Mouse (Mus musculus): Measurements from ENCODE around the gene Gm42742. TPM values are rescaled to one million over a fixed set of nuclear protein-coding genes. Genes with fewer than 3 reads are reported as not detected.

Gene Gm42742
- polyA plus RNA-seq, 1 experiment from 2014 or later, result 66.2 TPM

DNA sequence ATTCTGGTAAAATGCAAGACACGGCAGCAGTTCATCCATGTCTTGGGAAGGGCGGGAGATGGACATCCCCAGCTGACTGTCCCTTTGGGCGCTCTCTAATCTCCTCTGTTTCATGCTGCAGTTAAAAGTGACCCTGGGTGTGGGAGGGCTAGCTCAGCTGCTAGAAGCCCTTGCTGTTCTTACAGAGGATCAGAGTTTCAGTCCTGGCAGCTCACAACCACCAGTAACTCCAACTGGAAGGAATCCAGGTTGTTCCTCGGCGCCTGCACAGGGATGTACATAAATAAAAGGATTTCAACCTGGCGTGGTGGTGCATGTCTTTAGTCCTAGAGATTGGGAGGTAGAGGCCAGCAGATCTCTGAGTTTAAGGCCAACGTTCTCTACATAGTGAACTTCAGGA, 37.8 kb downstream of the Gm42742 start:
- 84% methylated on average over 7 of the region's 7 CpGs for WGBS
- no peaks in the 10 kb centered on the region for H3K9me3 ChIP-seq
- no peak overlapping the region for H3K27ac ChIP-seq
- H3K9ac ChIP-seq, result no peak overlapping the region
- no peak overlapping the region for H3K4me3 ChIP-seq
- no peak overlapping the region for H3K4me2 ChIP-seq (replicated peaks)
- no peaks in the 10 kb centered on the region for H3K27me3 ChIP-seq (replicated peaks)
- H3K4me1 ChIP-seq, result no peaks in the 10 kb centered on the region
- no peak for ATAC-seq (ENCODE audit: low FRiP score, low read depth)
- H3K36me3 ChIP-seq, result peaks cover 31% of the 10 kb centered on the region

DNA sequence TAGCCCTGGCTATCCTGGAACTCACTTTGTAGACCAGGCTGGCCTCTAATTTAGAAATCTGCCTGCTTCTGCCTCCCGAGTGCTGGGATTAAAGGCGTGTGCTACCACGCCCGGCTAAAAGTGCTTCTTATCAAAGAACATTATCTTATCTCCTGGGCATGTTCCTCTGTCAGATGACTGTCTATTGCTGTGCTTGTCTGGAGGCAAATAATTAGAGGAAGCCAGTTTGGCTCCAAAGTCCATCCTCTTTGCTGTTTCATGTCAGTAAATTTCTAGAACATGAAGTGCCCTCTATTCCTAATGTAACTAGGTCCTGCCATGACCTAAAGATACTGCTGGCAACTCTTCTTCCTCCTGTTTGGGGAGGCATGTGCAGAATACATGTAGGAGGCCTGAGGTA, 38.8 kb downstream of the Gm42742 start:
- Histone ChIP-seq H3K4me2 (replicated peaks) (no peak overlapping the region), H3K9ac (no peak overlapping the region), H3K4me3 (no peak overlapping the region), H3K36me3 (peaks cover 31% of the 10 kb centered on the region), H3K9me3 (no peaks in the 10 kb centered on the region), H3K27ac (no peak overlapping the region), H3K4me1 (peaks cover 4% of the 10 kb centered on the region), H3K27me3 (replicated peaks) (no peaks in the 10 kb centered on the region)
- 92% methylated on average over 4 of the region's 4 CpGs for WGBS
- ATAC-seq (ENCODE audit: low FRiP score, low read depth), result no peak

DNA sequence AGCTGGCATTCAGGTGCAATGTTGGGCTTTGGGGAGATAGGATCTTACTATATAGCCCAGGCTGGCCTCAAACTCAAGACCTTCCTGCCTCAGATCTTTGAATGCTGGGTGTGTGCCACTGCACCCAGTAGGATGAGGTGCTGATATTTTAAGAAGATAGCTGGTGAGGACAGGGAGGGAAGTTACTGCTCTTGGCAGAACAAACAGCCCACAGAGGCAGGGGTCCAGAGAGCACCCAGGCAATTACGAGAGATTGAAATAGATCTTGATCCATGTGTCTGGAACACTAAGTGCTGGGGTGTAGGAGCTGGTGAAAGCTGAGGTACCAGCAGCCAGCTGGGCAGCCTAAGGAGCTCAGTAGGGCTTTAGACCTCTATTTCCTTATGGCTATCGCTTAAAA, 39.3 kb downstream of the Gm42742 start:
- H3K27ac ChIP-seq, result no peak overlapping the region
- no peaks in the 10 kb centered on the region for H3K9me3 ChIP-seq
- WGBS, result 92% methylated on average over 2 of the region's 2 CpGs
- H3K27me3 ChIP-seq (replicated peaks), result no peaks in the 10 kb centered on the region
- H3K9ac ChIP-seq, result no peak overlapping the region
- no peak overlapping the region for H3K4me2 ChIP-seq (replicated peaks)
- ATAC-seq (ENCODE audit: low FRiP score, low read depth), result no peak
- peaks cover 31% of the 10 kb centered on the region for H3K36me3 ChIP-seq
- H3K4me3 ChIP-seq, result no peak overlapping the region
- peaks cover 8% of the 10 kb centered on the region for H3K4me1 ChIP-seq

DNA sequence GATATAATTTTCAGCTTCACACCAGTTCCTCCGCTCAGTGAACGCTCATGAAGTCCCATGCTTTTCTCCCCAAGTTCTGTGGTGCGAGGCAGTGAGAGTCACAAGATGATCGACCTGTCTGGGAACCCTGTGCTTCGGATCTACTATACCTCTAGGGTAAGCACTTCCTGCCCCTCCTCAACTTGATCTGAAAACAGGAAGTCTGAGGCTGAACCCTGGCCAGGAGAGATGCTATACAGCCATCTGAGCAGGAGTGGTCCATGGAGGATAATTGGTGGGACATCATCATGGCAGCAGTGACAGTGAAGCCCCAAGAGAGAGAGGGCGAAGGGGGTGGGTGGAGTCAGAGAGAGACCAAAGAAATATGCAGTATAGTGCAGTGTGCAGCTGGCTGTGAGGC, 42.1 kb downstream of the Gm42742 start:
- Histone ChIP-seq H3K27me3 (replicated peaks) (no peaks in the 10 kb centered on the region), H3K4me3 (no peak overlapping the region), H3K27ac (no peak overlapping the region), H3K4me2 (replicated peaks) (no peak overlapping the region), H3K9ac (no peak overlapping the region), H3K9me3 (no peaks in the 10 kb centered on the region), H3K36me3 (peaks cover 31% of the 10 kb centered on the region), H3K4me1 (peaks cover 8% of the 10 kb centered on the region)
- ATAC-seq (ENCODE audit: low FRiP score, low read depth), result no peak
- 93% methylated on average over 6 of the region's 6 CpGs for WGBS

DNA sequence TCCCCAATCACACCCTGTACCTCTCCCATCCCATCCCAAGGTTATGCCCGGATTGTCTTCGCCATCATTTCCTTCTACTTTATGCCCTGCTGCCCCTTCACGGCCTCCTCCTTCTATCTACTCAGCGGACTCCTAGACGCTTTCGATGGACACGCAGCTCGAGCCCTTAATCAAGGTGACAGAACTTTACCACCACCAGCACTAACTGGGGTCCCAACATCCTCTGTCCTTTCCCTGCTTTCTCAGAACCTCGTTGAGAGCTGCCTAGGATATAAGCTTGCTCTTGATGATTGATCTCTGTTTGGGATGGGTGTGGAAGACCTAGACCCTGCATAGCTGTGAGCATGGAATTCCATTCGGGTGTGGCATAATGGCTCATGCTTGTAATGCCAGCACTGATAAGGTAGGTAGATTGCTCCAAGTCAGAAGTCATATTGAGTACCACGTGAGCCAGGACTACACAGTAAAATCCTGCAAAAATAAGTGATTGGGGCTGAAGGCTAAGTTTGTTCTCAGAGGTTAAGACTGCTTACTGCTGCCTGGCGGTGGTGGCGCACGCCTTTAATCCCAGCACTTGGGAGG, 43.9 kb downstream of the Gm42742 start:
- Histone ChIP-seq H3K27ac (no peak overlapping the region), H3K4me2 (replicated peaks) (peak overlapping the region; percentile 86)
- no peak for ATAC-seq (ENCODE audit: low FRiP score, low read depth)

GRCm38 (mm10) chr7:126975950-126976866, 44.7 kb downstream of the Gm42742 start, which contains the start of gene Cdiptos:
Gene Cdiptos (minus strand): TSS chr7:126976098.
- H3K27ac ChIP-seq, result peak within 1 kb of the TSS; percentile 79
- peaks cover 27% of the 10 kb centered on the region for H3K36me3 ChIP-seq
- no peaks in the 10 kb centered on the region for H3K27me3 ChIP-seq (replicated peaks)
- H3K4me1 ChIP-seq, result peaks cover 8% of the 10 kb centered on the region
- H3K4me2 ChIP-seq (replicated peaks), result peak within 1 kb of the TSS; percentile 86
- H3K9ac ChIP-seq, result peak within 1 kb of the TSS; percentile 98
- under 1% methylated on average over 55 of the region's 55 CpGs for WGBS
- no peaks in the 10 kb centered on the region for H3K9me3 ChIP-seq
- H3K4me3 ChIP-seq, result peak within 1 kb of the TSS; percentile 100
- peak; percentile 94 for ATAC-seq (ENCODE audit: low FRiP score, low read depth)

More for the DNA sequence above, 43.9 kb downstream of the Gm42742 start:
- Histone ChIP-seq H3K36me3 (peaks cover 31% of the 10 kb centered on the region), H3K4me3 (peak overlapping the region; percentile 100), H3K9me3 (no peaks in the 10 kb centered on the region), H3K27me3 (replicated peaks) (no peaks in the 10 kb centered on the region), H3K9ac (peak overlapping the region; percentile 98), H3K4me1 (peaks cover 8% of the 10 kb centered on the region)
- 28% methylated on average over 14 of the region's 14 CpGs for WGBS

DNA sequence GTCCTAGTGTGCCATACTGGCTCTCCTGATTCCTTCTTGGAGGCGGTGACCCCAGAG, 45.2 kb downstream of the Gm42742 start, which contains the start of gene Cdipt:
Cdipt (plus strand) TSS at position 22 of the 57 bp plus-strand sequence.
- Histone ChIP-seq H3K4me1 (peaks cover 8% of the 10 kb centered on the region), H3K9ac (peak within 1 kb of the TSS; percentile 98), H3K9me3 (no peaks in the 10 kb centered on the region), H3K4me2 (replicated peaks) (peak within 1 kb of the TSS; percentile 86), H3K27ac (peak within 1 kb of the TSS; percentile 79), H3K27me3 (replicated peaks) (no peaks in the 10 kb centered on the region), H3K4me3 (peak within 1 kb of the TSS; percentile 100), H3K36me3 (peaks cover 30% of the 10 kb centered on the region)
- 0% methylated on average over 1 of the region's 1 CpGs for WGBS
- ATAC-seq (ENCODE audit: low FRiP score, low read depth), result no peak

- Histone ChIP-seq H3K4me1 (peaks cover 8% of the 10 kb centered on the region), H3K9ac (no peak overlapping the region), H3K4me3 (no peak overlapping the region; the same call in 1 of the 2 replicates), H3K9me3 (no peaks in the 10 kb centered on the region), H3K36me3 (peaks cover 31% of the 10 kb centered on the region), H3K27ac (no peak overlapping the region), H3K27me3 (replicated peaks) (no peaks in the 10 kb centered on the region), H3K4me2 (replicated peaks) (peak overlapping the region; percentile 86)
- peak; percentile 10; the same call in 1 of the 2 replicates for ATAC-seq (ENCODE audit: low FRiP score, low read depth)
- 10% methylated on average over 8 of the region's 8 CpGs for WGBS
These were observed 45.4 kb downstream of the Gm42742 start for GRCm38 (mm10) chr7:126975493-126975892.

- Histone ChIP-seq H3K4me2 (replicated peaks) (no peak overlapping the region), H3K4me3 (no peak overlapping the region), H3K36me3 (peaks cover 31% of the 10 kb centered on the region), H3K27ac (no peak overlapping the region), H3K4me1 (no peaks in the 10 kb centered on the region), H3K9ac (no peak overlapping the region), H3K9me3 (no peaks in the 10 kb centered on the region), H3K27me3 (replicated peaks) (peaks cover 11% of the 10 kb centered on the region)
- no peak for ATAC-seq (ENCODE audit: low FRiP score, low read depth)
- 72% methylated on average over 6 of the region's 6 CpGs for WGBS
These were observed 53.5 kb downstream of the Gm42742 start for GRCm38 (mm10) chr7:126967361-126967760.

DNA sequence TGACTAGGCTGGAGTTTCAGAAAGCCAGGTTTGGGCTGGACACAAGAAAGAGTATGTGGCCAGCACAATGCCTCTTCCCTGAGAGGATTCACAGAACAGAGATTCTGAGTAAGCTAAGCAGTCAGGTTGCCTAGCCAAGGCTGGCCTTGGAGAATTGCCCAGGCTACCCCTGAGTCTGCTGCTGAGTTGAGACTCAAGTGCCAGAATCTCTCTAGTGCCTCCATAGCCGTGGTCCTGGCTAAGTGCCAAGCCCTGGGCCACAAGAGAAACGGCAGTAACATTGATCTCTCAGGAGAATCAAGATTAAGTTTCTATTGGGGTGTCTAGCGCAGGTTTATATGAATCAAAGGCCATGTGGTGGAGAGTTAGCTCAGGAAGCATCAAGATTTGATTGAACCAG, 55.3 kb downstream of the Gm42742 start:
- 73% methylated on average over 3 of the region's 3 CpGs for WGBS
- H3K9ac ChIP-seq, result no peak overlapping the region
- no peak overlapping the region for H3K4me3 ChIP-seq
- H3K27ac ChIP-seq, result no peak overlapping the region
- H3K4me1 ChIP-seq, result no peaks in the 10 kb centered on the region
- H3K9me3 ChIP-seq, result no peaks in the 10 kb centered on the region
- H3K27me3 ChIP-seq (replicated peaks), result peaks cover 19% of the 10 kb centered on the region
- H3K4me2 ChIP-seq (replicated peaks), result no peak overlapping the region
- no peak for ATAC-seq (ENCODE audit: low FRiP score, low read depth)
- peaks cover 24% of the 10 kb centered on the region for H3K36me3 ChIP-seq
